Mouse (Mus musculus): ENCODE measurements around the gene Olfr1293-ps. TPM values are rescaled to one million over a fixed set of nuclear protein-coding genes. Genes with fewer than 3 reads are reported as not detected.

Gene Olfr1293-ps
- polyA plus RNA-seq (2012; rRNA removed): not detected in 2 replicates

GRCm38 (mm10) chr2:111524903-111525302, at the start of gene Olfr1293-ps:
Gene Olfr1293-ps (plus strand): TSS chr2:111525203.
- no peaks in the 10 kb centered on the region for H3K4me1 ChIP-seq (ENCODE audit: control insufficient read depth, insufficient read depth, low read length)
- H3K27me3 ChIP-seq (ENCODE audit: control insufficient read depth, insufficient read depth, low read length): no peaks in the 10 kb centered on the region
- H3K4me3 ChIP-seq (replicated peaks; ENCODE audit: insufficient read depth, low read depth, low read length): no peak within 1 kb of the TSS
- H3K27ac ChIP-seq (ENCODE audit: insufficient read depth, low read length): no peak within 1 kb of the TSS
- TF ChIP-seq CTCF (IDR thresholded peaks at IDR 0.05; ENCODE audit: borderline replicate concordance, insufficient read depth, low read depth, low read length): no peak
- no peak for TF ChIP-seq POLR2A (IDR thresholded peaks at IDR 0.05; ENCODE audit: borderline replicate concordance, insufficient read depth, low read length)
- DNase-seq: no peak
- 87% methylated on average over 1 of the region's 1 CpGs for WGBS

GRCm38 (mm10) chr2:111480519-111480918, 44.5 kb upstream of the Olfr1293-ps start, which contains the start of gene Olfr1289:
Gene Olfr1289 (plus strand): TSS chr2:111480819.
- Histone ChIP-seq H3K27ac (ENCODE audit: insufficient read depth, low read length) (no peak within 1 kb of the TSS), H3K4me3 (replicated peaks; ENCODE audit: insufficient read depth, low read depth, low read length) (no peak within 1 kb of the TSS), H3K4me1 (ENCODE audit: control insufficient read depth, insufficient read depth, low read length) (no peaks in the 10 kb centered on the region), H3K27me3 (ENCODE audit: control insufficient read depth, insufficient read depth, low read length) (no peaks in the 10 kb centered on the region)
- TF ChIP-seq CTCF (IDR thresholded peaks at IDR 0.05; ENCODE audit: borderline replicate concordance, insufficient read depth, low read depth, low read length) (no peak), POLR2A (IDR thresholded peaks at IDR 0.05; ENCODE audit: borderline replicate concordance, insufficient read depth, low read length) (no peak)
- WGBS: 26% methylated on average over 1 of the region's 1 CpGs
- no peak for DNase-seq

- WGBS: 75% methylated on average over 5 of the region's 5 CpGs
- Histone ChIP-seq H3K27ac (ENCODE audit: insufficient read depth, low read length) (no peak within 1 kb of the TSS), H3K4me1 (ENCODE audit: control insufficient read depth, insufficient read depth, low read length) (no peaks in the 10 kb centered on the region), H3K4me3 (replicated peaks; ENCODE audit: insufficient read depth, low read depth, low read length) (no peak within 1 kb of the TSS), H3K27me3 (ENCODE audit: control insufficient read depth, insufficient read depth, low read length) (no peaks in the 10 kb centered on the region)
- TF ChIP-seq CTCF (IDR thresholded peaks at IDR 0.05; ENCODE audit: borderline replicate concordance, insufficient read depth, low read depth, low read length) (no peak), POLR2A (IDR thresholded peaks at IDR 0.05; ENCODE audit: borderline replicate concordance, insufficient read depth, low read length) (no peak)
- DNase-seq: no peak
Observed at GRCm38 (mm10) chr2:111493729-111494128, 31.3 kb upstream of the Olfr1293-ps start, which contains the start of gene Olfr1290. Gene Olfr1290 (minus strand): TSS chr2:111493829.

DNA sequence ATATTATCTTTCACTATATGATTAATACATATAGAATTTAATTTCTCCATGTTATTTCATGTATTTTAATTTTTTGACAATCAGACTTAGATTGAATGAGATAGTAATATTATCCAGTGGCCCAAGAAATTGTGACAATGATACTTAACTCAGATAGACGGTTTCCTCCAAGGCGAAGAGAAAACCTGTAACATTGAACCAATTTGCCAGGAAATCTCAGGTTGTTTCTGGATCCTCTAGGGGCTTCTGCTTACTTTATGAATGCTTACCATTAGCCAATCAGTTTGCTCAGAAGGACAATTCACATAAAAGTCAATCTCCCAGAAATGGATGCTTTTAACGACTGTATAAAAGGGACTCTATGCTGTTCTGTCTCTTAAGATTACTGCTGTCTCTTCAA, 28.1 kb upstream of the Olfr1293-ps start, which contains the start of gene Olfr1291-ps1:
Gene Olfr1291-ps1, plus strand, starts transcription at position 301 of the 400 bp plus-strand sequence.
- Histone ChIP-seq H3K27me3 (ENCODE audit: control insufficient read depth, insufficient read depth, low read length) (no peaks in the 10 kb centered on the region), H3K4me1 (ENCODE audit: control insufficient read depth, insufficient read depth, low read length) (no peaks in the 10 kb centered on the region), H3K27ac (ENCODE audit: insufficient read depth, low read length) (no peak within 1 kb of the TSS), H3K4me3 (replicated peaks; ENCODE audit: insufficient read depth, low read depth, low read length) (no peak within 1 kb of the TSS)
- 93% methylated on average over 3 of the region's 3 CpGs for WGBS
- no peak for TF ChIP-seq POLR2A (IDR thresholded peaks at IDR 0.05; ENCODE audit: borderline replicate concordance, insufficient read depth, low read length)
- no peak for TF ChIP-seq CTCF (IDR thresholded peaks at IDR 0.05; ENCODE audit: borderline replicate concordance, insufficient read depth, low read depth, low read length)
- DNase-seq: no peak

DNA sequence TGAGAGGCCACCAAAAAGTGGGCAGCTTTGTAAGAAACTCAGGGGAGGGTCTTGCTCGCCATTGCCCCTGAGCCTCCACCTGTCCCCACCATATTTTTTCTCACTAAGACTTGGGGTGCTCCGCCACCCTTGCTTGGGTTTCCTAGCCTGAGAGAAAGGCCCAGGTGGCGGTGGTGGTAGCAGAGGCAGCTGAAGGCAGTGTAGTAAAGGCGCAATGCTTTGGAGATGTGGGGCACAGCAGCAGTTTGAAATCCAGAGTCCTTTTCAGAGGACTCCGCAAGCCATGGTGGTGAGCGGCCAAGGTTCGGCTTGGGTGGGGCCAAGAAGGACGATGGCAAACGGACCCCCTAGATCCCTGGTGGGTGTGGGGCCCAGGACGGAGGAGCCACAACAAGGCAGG, 7.6 kb upstream of the Olfr1293-ps start:
- no peak for DNase-seq
- Histone ChIP-seq H3K27me3 (ENCODE audit: control insufficient read depth, insufficient read depth, low read length) (no peaks in the 10 kb centered on the region), H3K4me3 (replicated peaks; ENCODE audit: insufficient read depth, low read depth, low read length) (no peak overlapping the region), H3K27ac (ENCODE audit: insufficient read depth, low read length) (no peak overlapping the region), H3K4me1 (ENCODE audit: control insufficient read depth, insufficient read depth, low read length) (no peaks in the 10 kb centered on the region)
- TF ChIP-seq CTCF (IDR thresholded peaks at IDR 0.05; ENCODE audit: borderline replicate concordance, insufficient read depth, low read depth, low read length): no peak
- TF ChIP-seq POLR2A (IDR thresholded peaks at IDR 0.05; ENCODE audit: borderline replicate concordance, insufficient read depth, low read length): no peak
- 91% methylated on average over 10 of the region's 10 CpGs for WGBS

DNA sequence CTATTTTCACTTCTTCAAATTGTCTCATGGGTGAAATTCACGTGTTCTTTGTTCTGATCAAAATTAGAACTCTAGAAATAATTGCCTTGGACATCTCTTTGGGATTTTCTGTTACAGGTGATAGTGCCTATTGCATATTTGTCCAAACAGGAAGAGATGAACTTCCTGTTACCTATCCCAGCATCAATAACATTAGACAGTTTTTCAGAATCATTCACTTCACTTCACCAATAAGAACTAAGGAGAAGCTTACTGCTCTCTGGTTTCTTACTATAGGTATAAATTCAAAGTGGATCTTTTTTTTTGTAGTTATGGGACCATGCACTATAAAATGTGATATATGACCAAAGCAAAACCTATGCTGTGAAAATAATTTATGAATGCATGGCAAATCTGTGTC, 15.2 kb downstream of the Olfr1293-ps start, which contains the start of gene Olfr1294:
Gene Olfr1294, minus strand, starts transcription at position 101 of the 400 bp plus-strand sequence.
- Histone ChIP-seq H3K27ac (ENCODE audit: insufficient read depth, low read length) (no peak within 1 kb of the TSS), H3K4me1 (ENCODE audit: control insufficient read depth, insufficient read depth, low read length) (no peaks in the 10 kb centered on the region), H3K4me3 (replicated peaks; ENCODE audit: insufficient read depth, low read depth, low read length) (no peak within 1 kb of the TSS), H3K27me3 (ENCODE audit: control insufficient read depth, insufficient read depth, low read length) (no peaks in the 10 kb centered on the region)
- DNase-seq: no peak
- TF ChIP-seq CTCF (IDR thresholded peaks at IDR 0.05; ENCODE audit: borderline replicate concordance, insufficient read depth, low read depth, low read length) (no peak), POLR2A (IDR thresholded peaks at IDR 0.05; ENCODE audit: borderline replicate concordance, insufficient read depth, low read length) (no peak)
- WGBS: 42% methylated on average over 1 of the region's 1 CpGs

GRCm38 (mm10) chr2:111569581-111569980, 44.6 kb downstream of the Olfr1293-ps start, which contains the start of gene Olfr1295:
Gene Olfr1295 (minus strand): TSS chr2:111569681.
- H3K27ac ChIP-seq (ENCODE audit: insufficient read depth, low read length): no peak within 1 kb of the TSS
- no peaks in the 10 kb centered on the region for H3K4me1 ChIP-seq (ENCODE audit: control insufficient read depth, insufficient read depth, low read length)
- no peak for TF ChIP-seq POLR2A (IDR thresholded peaks at IDR 0.05; ENCODE audit: borderline replicate concordance, insufficient read depth, low read length)
- TF ChIP-seq CTCF (IDR thresholded peaks at IDR 0.05; ENCODE audit: borderline replicate concordance, insufficient read depth, low read depth, low read length): no peak
- no peaks in the 10 kb centered on the region for H3K27me3 ChIP-seq (ENCODE audit: control insufficient read depth, insufficient read depth, low read length)
- H3K4me3 ChIP-seq (replicated peaks; ENCODE audit: insufficient read depth, low read depth, low read length): no peak within 1 kb of the TSS
- no peak for DNase-seq

Other genes with a start within 250 kb of the Olfr1293-ps start
- gene Olfr1278, start 235.1 kb upstream of the Olfr1293-ps start, polyA plus RNA-seq (2012; rRNA removed): not detected in 2 replicates
- gene Olfr1279, start 224.6 kb upstream of the Olfr1293-ps start, polyA plus RNA-seq (2012; rRNA removed): not detected in 2 replicates
- gene Olfr1280, start 211.2 kb upstream of the Olfr1293-ps start, polyA plus RNA-seq (2012; rRNA removed): not detected in 2 replicates
- gene Olfr1281, start 198.7 kb upstream of the Olfr1293-ps start, polyA plus RNA-seq (2012; rRNA removed): not detected in 2 replicates
- not detected in 2 replicates for gene Olfr1282, start 189.1 kb upstream of the Olfr1293-ps start, polyA plus RNA-seq (2012; rRNA removed)
- gene Olfr1283, start 158.4 kb upstream of the Olfr1293-ps start, polyA plus RNA-seq (2012; rRNA removed): not detected in 2 replicates
- gene Olfr1284, start 149.7 kb upstream of the Olfr1293-ps start, polyA plus RNA-seq (2012; rRNA removed): not detected in 2 replicates
- not detected in 2 replicates for gene Olfr1286, start 102.1 kb upstream of the Olfr1293-ps start, polyA plus RNA-seq (2012; rRNA removed)
- not detected in 2 replicates for gene Olfr1287, start 76.1 kb upstream of the Olfr1293-ps start, polyA plus RNA-seq (2012; rRNA removed)
- not detected in 2 replicates for gene Olfr1288, start 51.1 kb upstream of the Olfr1293-ps start, polyA plus RNA-seq (2012; rRNA removed)
- not detected in 2 replicates for gene Olfr1289, start 44.4 kb upstream of the Olfr1293-ps start, polyA plus RNA-seq (2012; rRNA removed)
- gene Olfr1290, start 31.4 kb upstream of the Olfr1293-ps start, polyA plus RNA-seq (2012; rRNA removed): not detected in 2 replicates
- not detected in 2 replicates for gene Olfr1291-ps1, start 28.0 kb upstream of the Olfr1293-ps start, polyA plus RNA-seq (2012; rRNA removed)
- not detected in 2 replicates for gene Olfr1294, start 15.1 kb downstream of the Olfr1293-ps start, polyA plus RNA-seq (2012; rRNA removed)
- gene Olfr1295, start 44.5 kb downstream of the Olfr1293-ps start, polyA plus RNA-seq (2012; rRNA removed): not detected in 2 replicates
- not detected in 2 replicates for gene Olfr1297, start 101.3 kb downstream of the Olfr1293-ps start, polyA plus RNA-seq (2012; rRNA removed)
- not detected in 2 replicates for gene Olfr1298, start 124.0 kb downstream of the Olfr1293-ps start, polyA plus RNA-seq (2012; rRNA removed)
- gene Olfr1299, start 136.2 kb downstream of the Olfr1293-ps start, polyA plus RNA-seq (2012; rRNA removed): not detected in 2 replicates
- not detected in 2 replicates for gene Olfr1301, start 225.8 kb downstream of the Olfr1293-ps start, polyA plus RNA-seq (2012; rRNA removed)